Mouse (Mus musculus) layer of hippocampus, postnatal 25 days (tissue): Measurements from ENCODE around the gene Dnttip2. TPM values are rescaled to one million over a fixed set of nuclear protein-coding genes. Genes with fewer than 3 reads are reported as not detected.
A peak's percentile ranks its signal among the peaks of the same experiment; 100 is the strongest.
"Not testable (repeated sequence)": the region's sequence is repeated elsewhere in the genome, so short reads cannot be mapped to it uniquely, and the experiment has no call there.

Experiments
- DNase-seq, 2 experiments: peaks; one replicate each; pipeline ENCODE4 v3.0.0; 2022; ENCODE audit warnings: mixed read lengths in 2 of 2, low spot score in 1 of 2; ENCODE audit errors: extremely low spot score in 1 of 2
- total RNA-seq, 2 experiments: library from RNA; stranded (reverse); gene quantifications; 2 replicates each; pipeline ENCODE4 v1.2.3; 2021

Gene Dnttip2
- total RNA-seq, 2 experiments from 2014 or later, result 30.8 to 35.0 TPM

DNA sequence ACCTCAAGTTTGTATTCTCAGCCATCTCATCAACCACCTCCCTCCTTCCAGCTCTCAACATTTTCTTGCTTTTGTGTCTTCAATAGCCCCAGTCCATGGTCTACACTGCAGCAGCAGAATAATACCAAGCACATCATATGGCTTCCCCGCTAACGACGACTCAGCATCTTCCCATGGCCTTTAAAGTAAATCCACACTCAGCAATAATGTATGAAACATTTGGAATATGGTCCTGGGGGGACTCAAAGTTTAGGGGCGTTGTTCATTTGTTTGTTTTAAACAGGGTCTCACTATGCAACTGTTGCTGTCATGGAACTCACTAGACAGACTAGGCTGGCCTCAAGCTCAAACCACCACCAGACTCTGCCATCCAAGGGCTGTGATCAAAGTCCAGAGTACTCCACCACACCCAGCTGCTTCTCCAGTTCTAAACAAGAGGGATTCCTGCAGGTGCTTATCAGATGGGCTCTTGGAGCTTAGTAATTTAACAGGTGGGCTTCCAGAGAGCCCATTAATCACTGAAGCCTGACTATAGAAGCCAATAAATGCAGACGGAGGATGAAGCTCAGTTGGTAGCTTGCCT, 14.5 kb downstream of the Dnttip2 start:
- no peak for DNase-seq

DNA sequence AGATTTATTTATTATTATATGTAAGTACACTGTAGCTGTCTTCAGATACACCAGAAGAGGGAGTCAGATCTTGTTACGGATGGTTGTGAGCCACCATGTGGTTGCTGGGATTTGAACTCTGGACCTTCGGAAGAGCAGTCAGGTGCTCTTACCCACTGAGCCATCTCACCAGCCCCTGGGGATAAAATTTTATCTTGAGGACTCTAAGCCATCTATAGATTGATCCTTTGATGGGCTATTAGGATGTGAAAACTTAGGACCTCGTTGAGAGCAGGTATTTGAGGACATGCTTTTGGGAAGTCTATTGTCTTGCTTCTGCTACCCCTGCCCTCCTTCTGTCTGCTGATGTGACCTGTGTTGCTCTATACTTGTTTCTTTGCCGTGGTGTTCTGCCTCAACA, 15.2 kb downstream of the Dnttip2 start:
- not testable (repeated sequence) for DNase-seq

- DNase-seq, result no peak
Measured at GRCm38 (mm10) chr3:122290696-122291095, 16.5 kb downstream of the Dnttip2 start.

GRCm38 (mm10) chr3:122291828-122292227, 17.6 kb downstream of the Dnttip2 start:
- DNase-seq, result no peak

- peak; percentile 90 to 93 for DNase-seq
Measured at GRCm38 (mm10) chr3:122292300-122293222, 18.4 kb downstream of the Dnttip2 start.

DNA sequence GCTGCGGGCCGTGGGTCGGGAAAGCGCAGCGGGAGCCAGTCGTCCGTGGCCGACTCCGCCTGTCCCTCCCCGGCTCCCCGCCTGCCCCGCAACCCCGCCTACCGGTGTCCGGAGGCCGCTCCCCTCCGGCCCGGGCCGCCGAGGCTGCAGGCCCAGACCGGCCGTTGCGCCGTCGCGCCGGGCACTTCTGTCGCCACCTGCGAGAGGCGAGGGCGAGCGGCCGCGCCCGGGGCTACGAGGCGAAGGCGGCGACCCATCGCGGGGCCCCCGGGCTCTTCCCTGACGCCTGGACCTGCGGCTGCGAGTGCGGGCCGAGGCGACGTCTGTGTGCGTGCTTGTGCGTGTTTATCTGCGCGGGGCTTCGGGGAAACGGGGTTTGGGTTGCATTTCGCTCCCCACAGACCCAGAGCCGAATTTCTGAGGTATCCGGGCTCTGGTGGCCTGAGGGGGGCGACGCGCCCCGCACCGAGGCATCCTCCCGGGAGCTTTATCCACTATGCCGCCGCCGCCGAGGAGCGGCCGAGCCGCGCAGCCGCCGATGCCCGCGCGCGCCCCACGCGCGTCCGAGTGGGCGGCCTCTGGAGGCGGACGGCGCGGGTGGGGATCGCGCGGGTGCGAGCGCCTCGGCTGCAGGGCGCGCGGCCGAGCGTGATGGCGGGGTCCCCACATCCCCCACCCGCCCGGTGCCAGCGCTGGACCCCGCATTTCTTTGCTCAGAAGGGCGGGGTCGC, 19.2 kb downstream of the Dnttip2 start:
- DNase-seq, result peak; percentile 62 to 71

DNA sequence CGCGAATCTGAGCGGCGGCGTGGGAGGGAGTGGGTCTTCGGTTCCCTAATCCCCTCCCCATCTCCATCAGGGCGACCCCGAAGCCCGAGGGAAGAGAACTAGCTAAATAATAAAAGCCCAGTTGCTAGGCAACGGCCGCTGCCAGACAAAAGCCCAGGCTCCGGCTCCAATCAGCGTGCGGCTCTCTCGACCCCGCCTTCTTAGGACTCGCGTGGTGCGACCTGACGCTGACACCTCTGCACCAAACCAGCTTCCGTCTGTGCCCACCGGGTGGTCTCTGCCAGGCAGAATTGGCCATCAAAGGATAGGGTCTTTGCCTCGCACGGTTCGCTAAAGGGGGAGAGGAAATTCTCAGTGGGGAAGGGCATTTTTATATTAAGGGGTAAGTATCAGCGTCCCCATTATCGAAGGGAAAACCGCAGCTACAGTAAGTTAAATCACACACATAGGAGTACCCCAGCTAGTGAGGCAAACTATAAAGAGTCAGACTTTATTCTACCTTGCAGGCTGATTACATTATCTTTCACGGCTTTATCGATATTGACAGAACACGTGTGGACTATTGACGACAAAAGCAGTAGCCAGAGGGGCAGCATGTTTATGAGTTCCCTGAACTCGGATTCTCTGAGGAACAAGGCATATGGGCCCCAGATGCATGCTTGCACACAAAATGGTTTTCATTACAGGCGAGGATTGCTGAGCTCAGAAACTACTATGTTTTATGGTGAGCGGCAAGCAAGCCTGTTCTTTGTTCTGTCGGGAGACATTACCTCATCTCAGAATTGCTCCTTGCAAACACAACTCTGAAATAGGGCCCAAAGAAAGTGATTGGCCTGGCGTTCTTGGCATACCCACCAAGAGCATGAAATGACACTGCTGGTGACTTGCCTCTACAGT, 20.0 kb downstream of the Dnttip2 start, which contains the start of gene Bcar3:
Gene Bcar3 (plus strand): TSS at position 183 of the 897 bp plus-strand sequence.
- DNase-seq, result peak; percentile 80 to 85

GRCm38 (mm10) chr3:122295511-122295910, 21.3 kb downstream of the Dnttip2 start:
- peak in 1 of 2 experiments; percentile 56 for DNase-seq

DNA sequence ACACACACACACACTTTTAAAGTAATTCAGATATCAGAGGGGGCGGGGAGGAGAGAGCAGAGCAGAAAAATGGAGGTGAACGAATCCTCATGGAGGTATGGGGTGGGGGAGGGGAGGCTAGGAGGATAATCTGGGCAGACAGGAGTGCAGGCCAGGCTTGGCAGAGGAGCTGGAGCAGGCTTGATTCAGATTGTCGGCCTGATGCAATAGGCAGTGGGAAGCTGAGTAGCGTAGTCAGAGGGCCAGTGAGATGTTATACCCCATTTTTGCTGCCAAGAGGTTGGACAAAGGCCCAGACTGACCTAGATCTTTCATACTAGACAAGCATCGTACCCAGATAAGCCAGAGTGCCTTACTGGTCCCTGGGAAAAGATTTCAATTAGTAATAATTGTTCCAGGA, 22.8 kb downstream of the Dnttip2 start:
- DNase-seq, result no peak

- DNase-seq, result peak; percentile 35 to 57
Measured at GRCm38 (mm10) chr3:122300983-122301919, 27.1 kb downstream of the Dnttip2 start.

- DNase-seq, result no peak
Measured at GRCm38 (mm10) chr3:122304560-122304959, 30.4 kb downstream of the Dnttip2 start.

GRCm38 (mm10) chr3:122307894-122308671, 33.9 kb downstream of the Dnttip2 start:
- DNase-seq, result no peak

DNA sequence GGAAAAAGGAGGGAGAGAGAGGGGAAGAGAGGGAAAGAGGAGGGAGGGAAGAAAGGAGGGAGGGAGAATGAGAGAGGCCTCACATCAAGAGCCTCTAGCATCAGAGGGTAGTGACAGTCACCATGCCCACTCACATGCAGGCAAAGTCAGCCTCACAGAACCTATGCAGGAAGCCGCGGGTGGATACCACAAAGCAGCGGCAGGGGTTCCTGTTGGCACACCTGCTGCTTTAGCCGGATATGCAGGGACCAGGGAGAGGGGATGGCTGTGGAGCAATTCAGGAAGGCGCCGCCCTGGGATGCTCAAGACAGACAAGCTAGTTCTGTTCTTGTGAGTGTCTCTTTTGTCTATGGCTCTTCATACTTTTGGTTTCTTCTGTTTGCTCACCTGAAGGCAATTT, 34.8 kb downstream of the Dnttip2 start:
- DNase-seq, result no peak

GRCm38 (mm10) chr3:122312078-122312477, 37.9 kb downstream of the Dnttip2 start:
- peak; percentile 76 to 98 for DNase-seq

DNA sequence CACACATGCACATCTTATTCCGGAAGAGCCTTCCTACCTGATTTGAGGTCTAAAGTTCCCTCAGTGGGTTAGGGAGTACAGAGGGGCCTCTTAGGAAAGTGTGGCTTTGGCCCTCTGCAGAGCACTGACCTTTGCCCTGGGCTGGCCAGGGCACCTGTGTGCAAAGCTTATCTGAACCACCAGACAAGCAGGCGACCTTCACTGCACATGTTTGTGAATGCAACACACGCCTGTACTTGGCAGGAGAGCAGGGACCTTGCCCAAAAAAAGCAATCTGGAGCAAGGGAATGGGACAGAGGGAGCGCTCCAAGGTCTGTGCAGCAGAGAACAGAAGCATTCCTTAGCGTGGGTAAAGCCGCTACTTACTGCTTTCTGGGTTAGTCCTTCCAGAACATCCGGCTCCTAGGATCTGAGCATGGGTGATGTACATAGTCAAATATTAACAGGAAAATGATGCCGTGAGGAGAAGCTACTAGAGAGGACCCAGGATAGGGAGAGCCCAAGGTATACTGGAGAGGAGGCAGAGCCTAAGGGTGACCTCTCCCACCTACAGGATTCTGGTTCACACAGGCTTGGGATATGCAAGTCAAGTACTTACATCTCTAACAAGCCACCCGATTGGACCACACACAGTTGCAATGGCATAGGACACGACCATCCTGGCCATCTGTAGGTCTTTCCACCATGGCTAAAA, 38.9 kb downstream of the Dnttip2 start:
- DNase-seq, result no peak

GRCm38 (mm10) chr3:122313936-122314335, 39.7 kb downstream of the Dnttip2 start:
- no peak for DNase-seq

DNA sequence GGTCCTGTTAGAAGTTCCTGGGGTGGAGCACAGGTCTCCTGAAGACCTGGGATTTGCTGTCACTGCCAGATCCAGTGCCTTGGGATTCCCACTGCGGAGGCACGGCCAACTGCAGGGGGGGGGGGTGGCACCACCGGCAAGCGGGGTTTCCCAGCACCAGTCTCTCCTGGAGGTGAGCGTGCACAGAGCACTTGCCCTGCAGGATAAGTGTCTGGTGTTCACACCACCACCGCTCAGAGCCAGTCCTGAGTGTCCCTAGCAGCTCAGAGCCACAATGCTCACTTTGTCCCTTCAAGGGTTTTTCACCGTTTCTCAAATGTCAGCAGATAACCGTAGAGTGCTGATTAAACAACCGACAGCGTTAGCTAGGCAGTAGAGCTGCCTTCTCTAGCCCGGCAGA, 42.4 kb downstream of the Dnttip2 start:
- no peak for DNase-seq
